14 mouse cellular contexts compared by ENCODE assay signal in genomic region chr4:154556418-154556817, GRCm38 (mm10).
DNase-seq lines count a peak whose midpoint lies in the region; ATAC-seq and TF ChIP-seq lines count a peak whose summit lies in the region.
"Had no signal": no experiment of that assay in that cellular context is flagged by ENCODE, and none has a peak within 500 bp of the region (broad histone marks: within the 10 kb centered on the region; RNA-seq: fewer than 3 reads in every experiment).

No protein-coding gene starts in this region.

- peaks cover 65% of the 10 kb centered on the region for H3K4me1 ChIP-seq in midbrain, embryonic 10.5 days
- peaks cover 10% of the 10 kb centered on the region for H3K4me1 ChIP-seq in midbrain, embryonic 11.5 days (ENCODE audit: control insufficient read depth, insufficient read depth, low read length)
- H3K4me1 ChIP-seq in forebrain, embryonic 15.5 days = peaks cover 61% of the 10 kb centered on the region
- no peaks in the 10 kb centered on the region; the same call in 1 of the 2 replicates for H3K4me1 ChIP-seq in hindbrain, postnatal 0 days (ENCODE audit: insufficient read depth, low read length)
- peaks cover 10% of the 10 kb centered on the region for H3K4me1 ChIP-seq in olfactory bulb, adult 2 months (ENCODE audit: control insufficient read depth, insufficient read depth, low read length)
- 0 out of 2 replicates have a peak, but pooled peaks cover 4% of the 10 kb centered on the region for H3K4me1 ChIP-seq in intestine, embryonic 16.5 days (ENCODE audit: control insufficient read depth, insufficient read depth, low read length)

- ATAC-seq in midbrain, embryonic 11.5 days (ENCODE audit: low FRiP score) = no peak
- ATAC-seq in forebrain, embryonic 15.5 days (replicated peaks) = peak; percentile 38
- no peak for ATAC-seq in hindbrain, postnatal 0 days
- ATAC-seq in intestine, embryonic 16.5 days = no peak

- DNase-seq in midbrain, embryonic 10.5 days (ENCODE audit: low spot score) = no peak
- no peak for DNase-seq in midbrain, embryonic 11.5 days (ENCODE audit: low spot score, missing footprints)
- peak; percentile 39 for DNase-seq in hindbrain, postnatal 0 days (ENCODE audit: low spot score)
- DNase-seq in cerebellum, adult 9-11 months = no peak
- no peak for DNase-seq in heart, adult 18-20 months
- DNase-seq: adrenal gland, adult 2 months; B cell, adult 2 months; heart, adult 2 months; kidney, adult 18-20 months; kidney, postnatal 4 days; thymus, adult 2 months had no signal

- WGBS in midbrain, embryonic 10.5 days = 67% methylated on average over 11 of the region's 11 CpGs
- 68% methylated on average over 11 of the region's 11 CpGs for WGBS in midbrain, embryonic 11.5 days
- WGBS in forebrain, embryonic 15.5 days = 8% methylated on average over 11 of the region's 11 CpGs
- 19% methylated on average over 11 of the region's 11 CpGs for WGBS in hindbrain, postnatal 0 days
- 19% methylated on average over 11 of the region's 11 CpGs for WGBS in olfactory bulb, adult 2 months
- WGBS in intestine, embryonic 16.5 days = 70% methylated on average over 11 of the region's 11 CpGs

- no peak overlapping the region for H3K9ac ChIP-seq in midbrain, embryonic 11.5 days (ENCODE audit: low read length)
- H3K9ac ChIP-seq in forebrain, embryonic 15.5 days (replicated peaks) = peak overlapping the region; percentile 35
- H3K9ac ChIP-seq in hindbrain, postnatal 0 days (replicated peaks; ENCODE audit: low read length) = no peak overlapping the region
- no peak overlapping the region for H3K9ac ChIP-seq in intestine, embryonic 16.5 days (ENCODE audit: low read depth, low read length)

- no peaks in the 10 kb centered on the region for H3K36me3 ChIP-seq in midbrain, embryonic 10.5 days
- no peaks in the 10 kb centered on the region for H3K36me3 ChIP-seq in midbrain, embryonic 11.5 days (ENCODE audit: control insufficient read depth, insufficient read depth, low read length)
- H3K36me3 ChIP-seq in forebrain, embryonic 15.5 days = no peaks in the 10 kb centered on the region
- H3K36me3 ChIP-seq in hindbrain, postnatal 0 days (ENCODE audit: insufficient read depth, low read length) = no peaks in the 10 kb centered on the region
- no peaks in the 10 kb centered on the region for H3K36me3 ChIP-seq in intestine, embryonic 16.5 days (ENCODE audit: control insufficient read depth, insufficient read depth, low read length)

- H3K27me3 ChIP-seq in midbrain, embryonic 10.5 days (ENCODE audit: low read depth, poor library complexity, severe bottlenecking) = peaks cover 97% of the 10 kb centered on the region
- H3K27me3 ChIP-seq in midbrain, embryonic 11.5 days (ENCODE audit: control insufficient read depth, insufficient read depth, low read length) = peaks cover 10% of the 10 kb centered on the region
- 0 out of 2 replicates have a peak, but pooled peaks cover 7% of the 10 kb centered on the region for H3K27me3 ChIP-seq in forebrain, embryonic 15.5 days
- peaks cover 3% of the 10 kb centered on the region; the same call in 1 of the 2 replicates for H3K27me3 ChIP-seq in hindbrain, postnatal 0 days (ENCODE audit: insufficient read depth, low read length)
- H3K27me3 ChIP-seq in intestine, embryonic 16.5 days (replicated peaks; ENCODE audit: control insufficient read depth, insufficient read depth, low read length) = no peaks in the 10 kb centered on the region

- H3K9me3 ChIP-seq in midbrain, embryonic 10.5 days (replicated peaks) = no peaks in the 10 kb centered on the region
- no peaks in the 10 kb centered on the region for H3K9me3 ChIP-seq in midbrain, embryonic 11.5 days (ENCODE audit: control insufficient read depth, low read length)
- no peaks in the 10 kb centered on the region for H3K9me3 ChIP-seq in forebrain, embryonic 15.5 days
- no peaks in the 10 kb centered on the region for H3K9me3 ChIP-seq in hindbrain, postnatal 0 days (ENCODE audit: low read length)
- no peaks in the 10 kb centered on the region for H3K9me3 ChIP-seq in intestine, embryonic 16.5 days (ENCODE audit: control insufficient read depth, low read length)

- TF ChIP-seq CTCF in hindbrain, postnatal 0 days (IDR thresholded peaks at IDR 0.05; ENCODE audit: low read depth) = no peak
- TF ChIP-seq CTCF in olfactory bulb, adult 2 months (IDR thresholded peaks at IDR 0.05; ENCODE audit: insufficient read depth, low read depth, low read length) = no peak

- H3K4me3 ChIP-seq in midbrain, embryonic 10.5 days = no peak overlapping the region
- no peak overlapping the region for H3K4me3 ChIP-seq in midbrain, embryonic 11.5 days (ENCODE audit: low read depth, low read length)
- peak overlapping the region; percentile 24 for H3K4me3 ChIP-seq in forebrain, embryonic 15.5 days
- H3K4me3 ChIP-seq in hindbrain, postnatal 0 days (ENCODE audit: low read length) = no peak overlapping the region
- H3K4me3 ChIP-seq in olfactory bulb, adult 2 months (ENCODE audit: insufficient read depth, low read depth, low read length) = peak overlapping the region; percentile 2; the same call in 1 of the 2 replicates
- no peak overlapping the region for H3K4me3 ChIP-seq in intestine, embryonic 16.5 days (ENCODE audit: low read length)
- H3K4me3 ChIP-seq: heart, adult 2 months had no signal

- 0 out of 2 replicates have a peak overlapping the region, but pooled peaks have one; percentile 2 for H3K27ac ChIP-seq in midbrain, embryonic 10.5 days (replicated peaks)
- H3K27ac ChIP-seq in midbrain, embryonic 11.5 days (ENCODE audit: low read depth, low read length) = no peak overlapping the region
- peak overlapping the region; percentile 60 for H3K27ac ChIP-seq in forebrain, embryonic 15.5 days (replicated peaks)
- H3K27ac ChIP-seq in hindbrain, postnatal 0 days = no peak overlapping the region
- no peak overlapping the region; the same call in 1 of the 2 replicates for H3K27ac ChIP-seq in olfactory bulb, adult 2 months (ENCODE audit: insufficient read depth, low read depth, low read length)
- no peak overlapping the region for H3K27ac ChIP-seq in intestine, embryonic 16.5 days (ENCODE audit: low read length)
- H3K27ac ChIP-seq: heart, adult 2 months had no signal

- H3K4me2 ChIP-seq in midbrain, embryonic 11.5 days = no peak overlapping the region
- H3K4me2 ChIP-seq in forebrain, embryonic 15.5 days (replicated peaks) = peak overlapping the region; percentile 44
- peak overlapping the region; percentile 25 for H3K4me2 ChIP-seq in hindbrain, postnatal 0 days (ENCODE audit: low read depth, low read length)
- H3K4me2 ChIP-seq in intestine, embryonic 16.5 days (ENCODE audit: low read depth, low read length) = no peak overlapping the region

- TF ChIP-seq POLR2A in olfactory bulb, adult 2 months (IDR thresholded peaks at IDR 0.05; ENCODE audit: insufficient read depth, low read depth, low read length) = no peak

Comparison
In these comparisons a context has a peak if more than half of its experiments do, and no peak if none do; other contexts are left out.
1. H3K27ac ChIP-seq: peak in midbrain, embryonic 10.5 days (single experiment) and forebrain, embryonic 15.5 days (single experiment); none in midbrain, embryonic 11.5 days (single experiment), hindbrain, postnatal 0 days (single experiment), olfactory bulb, adult 2 months (single experiment) and intestine, embryonic 16.5 days (single experiment).
2. H3K4me3 ChIP-seq: peak in forebrain, embryonic 15.5 days (single experiment) and olfactory bulb, adult 2 months (single experiment); none in midbrain, embryonic 10.5 days (single experiment), midbrain, embryonic 11.5 days (single experiment), hindbrain, postnatal 0 days (single experiment) and intestine, embryonic 16.5 days (single experiment).
3. H3K4me2 ChIP-seq: peak in forebrain, embryonic 15.5 days (single experiment) and hindbrain, postnatal 0 days (single experiment); none in midbrain, embryonic 11.5 days (single experiment) and intestine, embryonic 16.5 days (single experiment).